Mouse (Mus musculus): Measurements from ENCODE around the gene Amtn. TPM values are rescaled to one million over a fixed set of nuclear protein-coding genes. Genes with fewer than 3 reads are reported as not detected.
"Not testable (repeated sequence)": the region's sequence is repeated elsewhere in the genome, so short reads cannot be mapped to it uniquely, and the experiment has no call there.

Gene Amtn
- not detected for total RNA-seq (2021)

GRCm38 (mm10) chr5:88375808-88376207, at the start of gene Amtn:
Gene Amtn, plus strand, starts transcription at chr5:88376108.
- no peak for DNase-seq (ENCODE audit: low spot score in 2 of 2)
- intact Hi-C loops (cut with DNase I), result no loop called here

- intact Hi-C loops (cut with DNase I); DNase-seq (ENCODE audit: low spot score in 2 of 2): not testable (repeated sequence)
These were observed 27.4 kb upstream of the Amtn start for GRCm38 (mm10) chr5:88348533-88348932.

- intact Hi-C loops (cut with DNase I), result no loop called here
- peak; percentile 55 to 57 for DNase-seq (ENCODE audit: low spot score in 2 of 2)
These were observed 11.1 kb upstream of the Amtn start for GRCm38 (mm10) chr5:88364768-88365167.

- intact Hi-C loops (cut with DNase I), result no loop called here
- DNase-seq (ENCODE audit: low spot score in 2 of 2), result no peak
These were observed 9.0 kb upstream of the Amtn start for GRCm38 (mm10) chr5:88366886-88367285.

GRCm38 (mm10) chr5:88370578-88371232, 5.2 kb upstream of the Amtn start:
- no peak for DNase-seq (ENCODE audit: low spot score in 2 of 2)
- intact Hi-C loops (cut with DNase I), result no loop called here

GRCm38 (mm10) chr5:88372563-88372962, 3.3 kb upstream of the Amtn start:
- no peak for DNase-seq (ENCODE audit: low spot score in 2 of 2)
- intact Hi-C loops (cut with DNase I), result no loop called here

- intact Hi-C loops (cut with DNase I), result loop anchor here (10.0 kb wide), 2 partner anchors 607 to 1537 kb away; no protein-coding TSS in a partner anchor
- not testable (repeated sequence) for DNase-seq (ENCODE audit: low spot score in 2 of 2)
These were observed 16.1 kb downstream of the Amtn start for GRCm38 (mm10) chr5:88391960-88392359.

GRCm38 (mm10) chr5:88398581-88398980, 22.7 kb downstream of the Amtn start:
- no peak for DNase-seq (ENCODE audit: low spot score in 2 of 2)
- intact Hi-C loops (cut with DNase I), result loop anchor here (10.0 kb wide), 2 partner anchors 614 to 1544 kb away; no protein-coding TSS in a partner anchor

GRCm38 (mm10) chr5:88399849-88400248, 23.9 kb downstream of the Amtn start:
- peak; percentile 76 to 78 for DNase-seq (ENCODE audit: low spot score in 2 of 2)
- intact Hi-C loops (cut with DNase I), result loop anchor here (10.0 kb wide), 2 partner anchors 615 to 1545 kb away; no protein-coding TSS in a partner anchor

GRCm38 (mm10) chr5:88401464-88401863, 25.6 kb downstream of the Amtn start:
- intact Hi-C loops (cut with DNase I), result no loop called here
- DNase-seq (ENCODE audit: low spot score in 2 of 2), result no peak

GRCm38 (mm10) chr5:88420319-88421065, 44.6 kb downstream of the Amtn start:
- DNase-seq (ENCODE audit: low spot score in 2 of 2), result no peak

GRCm38 (mm10) chr5:88424892-88425291, 49.0 kb downstream of the Amtn start:
- DNase-seq (ENCODE audit: low spot score in 2 of 2), result peak; percentile 2 to 84

More at GRCm38 (mm10) chr5:88420319-88421065, 44.6 kb downstream of the Amtn start:
- intact Hi-C loops (cut with DNase I), result no loop called here

GRCm38 (mm10) chr5:88426753-88427152, 50.8 kb downstream of the Amtn start:
- intact Hi-C loops (cut with DNase I), result no loop called here
- DNase-seq (ENCODE audit: low spot score in 2 of 2), result no peak

More at GRCm38 (mm10) chr5:88424892-88425291, 49.0 kb downstream of the Amtn start:
- intact Hi-C loops (cut with DNase I), result not testable (repeated sequence)

Other genes with a start within 250 kb of the Amtn start
- gene Gm11115, start 222.0 kb upstream of the Amtn start, total RNA-seq (2021), result not detected
- not detected for gene Gm7714, start 107.2 kb upstream of the Amtn start, total RNA-seq (2021)
- not detected for gene Prol1, start 58.8 kb upstream of the Amtn start, total RNA-seq (2021)
- gene Ambn, start 79.9 kb downstream of the Amtn start, total RNA-seq (2021), result not detected
- gene Enam, start 111.9 kb downstream of the Amtn start, total RNA-seq (2021), result not detected
- under 1 TPM; 0.46 to 0.55 TPM for gene Jchain, start 151.8 kb downstream of the Amtn start, total RNA-seq (2021)
- gene Utp3, start 178.4 kb downstream of the Amtn start, total RNA-seq (2021), result 10 to 100 TPM; 23.8 to 25.0 TPM
- gene Rufy3, start 188.9 kb downstream of the Amtn start, total RNA-seq (2021), result 100 to 1,000 TPM; 176 to 178 TPM

Data from left cerebral cortex, postnatal 25 days (tissue).